Mouse (Mus musculus): ENCODE results near the gene Mgarp.
A peak's percentile ranks its signal among the peaks of the same experiment; 100 is the strongest.
"Not testable (repeated sequence)": the region's sequence is repeated elsewhere in the genome, so short reads cannot be mapped to it uniquely, and the experiment has no call there.

The Mgarp gene

GRCm38 (mm10) chr3:51366926-51367325 lies 29.6 kb downstream of the Mgarp start:
- DNase-seq (ENCODE audit: low spot score in 2 of 2), result no peak

DNA sequence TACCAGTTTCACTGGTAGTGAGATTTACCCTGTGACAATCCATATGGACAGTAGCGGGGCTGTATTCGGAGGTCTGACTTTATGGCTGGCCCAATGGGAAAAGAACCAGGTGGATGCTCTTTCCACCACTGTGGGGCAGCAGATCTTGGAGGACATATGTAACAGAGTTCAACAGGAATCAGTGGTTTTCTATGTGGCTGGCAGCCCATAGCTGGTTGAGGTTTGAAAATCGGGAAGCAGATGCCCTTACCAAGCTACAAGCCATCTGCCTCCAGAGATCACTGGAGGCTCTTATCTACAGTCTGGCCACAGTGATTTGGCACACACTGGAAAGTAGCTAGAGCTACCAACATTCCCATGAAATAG lies 31.0 kb downstream of the Mgarp start:
- no peak for DNase-seq (ENCODE audit: low spot score in 2 of 2)

- peak; percentile 74 to 90 for DNase-seq (ENCODE audit: low spot score in 2 of 2)
Observed at GRCm38 (mm10) chr3:51364703-51365516, 31.6 kb downstream of the Mgarp start.

DNA sequence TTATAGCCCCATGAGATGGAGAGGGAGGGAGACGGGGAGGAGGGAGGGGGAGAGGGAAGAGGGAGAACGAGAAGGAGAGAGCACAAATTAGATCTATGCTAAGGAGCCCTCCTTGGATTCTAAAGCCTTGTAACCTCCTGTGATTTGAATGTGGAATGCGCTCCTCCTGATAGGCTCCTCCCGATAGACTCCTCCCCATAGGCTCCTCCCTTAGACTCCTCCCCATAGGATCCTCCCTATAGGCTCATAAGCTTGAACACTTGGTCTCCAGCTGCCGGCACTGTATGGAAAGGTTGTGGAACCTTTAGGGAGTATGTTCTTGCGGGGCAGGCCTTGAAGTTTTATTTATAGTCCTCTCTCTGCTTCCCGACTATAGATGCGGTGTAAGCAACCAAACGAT lies 35.5 kb downstream of the Mgarp start:
- no peak for DNase-seq (ENCODE audit: low spot score in 2 of 2)

GRCm38 (mm10) chr3:51359558-51360307 lies 36.8 kb downstream of the Mgarp start:
- DNase-seq (ENCODE audit: low spot score in 2 of 2), result no peak

DNA sequence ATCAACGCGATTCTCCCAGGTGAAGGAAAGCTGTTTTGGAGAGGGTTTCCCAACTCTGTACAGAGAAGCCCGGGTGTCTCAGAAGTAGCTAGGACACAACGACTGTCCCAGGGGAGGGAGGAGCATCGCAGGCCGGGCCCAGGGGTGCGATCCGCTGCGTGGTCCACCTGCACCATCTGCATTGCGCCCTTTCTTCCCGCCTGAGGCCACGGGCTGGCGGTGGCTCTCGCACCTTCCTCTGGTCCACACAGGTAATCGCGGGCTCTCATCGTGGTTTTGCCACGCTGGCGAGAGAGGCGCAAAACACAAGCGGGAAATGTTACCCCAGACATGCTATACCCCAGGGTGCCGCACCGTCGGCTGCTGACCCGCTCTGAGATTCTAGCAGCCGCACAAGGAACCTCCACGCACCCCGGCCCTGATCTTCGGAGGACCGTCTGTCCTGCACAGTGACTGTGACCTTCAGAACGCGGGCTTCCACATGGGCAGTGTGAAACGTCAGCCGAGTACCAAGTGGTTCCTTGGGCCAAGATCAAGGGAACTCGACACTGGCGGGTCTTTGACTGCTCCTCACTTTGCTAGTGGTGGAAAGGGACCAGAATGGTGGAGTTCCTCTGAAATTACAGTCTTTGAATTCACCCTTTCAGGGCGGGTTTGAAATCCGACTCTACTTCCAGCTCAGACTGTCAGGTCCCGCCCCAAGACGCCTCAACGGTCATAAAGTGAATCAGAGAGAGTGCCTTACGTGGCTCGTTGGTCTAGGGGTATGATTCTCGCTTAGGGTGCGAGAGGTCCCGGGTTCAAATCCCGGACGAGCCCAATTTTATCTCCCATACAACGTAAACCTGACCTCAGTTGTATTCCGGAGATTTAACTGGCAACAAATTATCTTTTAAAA lies 37.6 kb downstream of the Mgarp start:
- DNase-seq (ENCODE audit: low spot score in 2 of 2), result peak; percentile 67 to 68

- peak; percentile 68 to 75 for DNase-seq (ENCODE audit: low spot score in 2 of 2)
Observed at GRCm38 (mm10) chr3:51358181-51358580, 38.4 kb downstream of the Mgarp start.

GRCm38 (mm10) chr3:51357624-51358023 lies 38.9 kb downstream of the Mgarp start:
- DNase-seq (ENCODE audit: low spot score in 2 of 2), result no peak

GRCm38 (mm10) chr3:51357078-51357477 lies 39.5 kb downstream of the Mgarp start:
- DNase-seq (ENCODE audit: low spot score in 2 of 2), result no peak

DNA sequence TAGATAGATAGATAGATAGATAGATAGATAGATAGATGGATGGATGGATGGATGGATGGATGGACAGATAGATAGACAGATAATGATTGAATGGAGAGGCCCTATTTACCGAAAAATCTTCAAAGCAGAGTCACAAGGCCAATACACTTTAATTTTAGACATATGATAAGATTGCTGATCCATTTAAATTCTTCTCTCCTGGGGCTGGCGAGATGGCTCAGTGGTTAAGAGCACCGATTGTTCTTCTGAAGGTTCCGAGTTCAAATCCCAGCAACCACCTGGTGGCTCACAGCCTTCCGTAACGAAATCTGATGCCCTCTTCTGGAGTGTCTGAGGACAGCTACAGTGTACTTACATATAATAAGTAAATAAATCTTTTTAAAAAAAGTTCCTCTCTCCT lies 41.6 kb downstream of the Mgarp start:
- not testable (repeated sequence) for DNase-seq (ENCODE audit: low spot score in 2 of 2)

DNA sequence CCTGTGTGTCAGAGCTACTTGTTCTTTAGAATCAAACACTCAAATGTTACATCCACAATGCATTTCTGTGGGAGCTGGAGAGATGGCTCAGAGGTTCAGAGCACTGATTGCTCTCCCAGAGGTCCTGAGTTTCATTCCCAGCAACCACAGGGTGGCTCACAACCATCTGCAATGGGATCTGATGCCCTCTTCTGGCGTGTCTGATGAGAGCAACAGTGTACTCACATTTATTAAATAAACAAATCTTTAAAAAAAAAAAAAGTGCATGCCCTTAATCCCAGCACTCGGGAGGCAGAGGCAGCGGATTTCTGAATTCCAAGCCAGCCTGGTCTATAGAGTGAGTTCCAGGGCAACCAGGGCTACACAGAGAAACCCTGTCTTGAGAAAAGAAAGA lies 42.5 kb downstream of the Mgarp start:
- no peak for DNase-seq (ENCODE audit: low spot score in 2 of 2)

GRCm38 (mm10) chr3:51353325-51354033 lies 43.1 kb downstream of the Mgarp start:
- peak in 1 of 2 experiments; percentile 31 for DNase-seq (ENCODE audit: low spot score in 2 of 2)

- no peak for DNase-seq (ENCODE audit: low spot score in 2 of 2)
Observed at GRCm38 (mm10) chr3:51350806-51351205, 45.7 kb downstream of the Mgarp start.

GRCm38 (mm10) chr3:51348646-51349238 lies 47.8 kb downstream of the Mgarp start:
- no peak for DNase-seq (ENCODE audit: low spot score in 2 of 2)

GRCm38 (mm10) chr3:51345017-51345416 lies 51.5 kb downstream of the Mgarp start:
- DNase-seq (ENCODE audit: low spot score in 2 of 2), result not testable (repeated sequence)

- DNase-seq (ENCODE audit: low spot score in 2 of 2), result not testable (repeated sequence)
Observed at GRCm38 (mm10) chr3:51344182-51344581, 52.4 kb downstream of the Mgarp start.

DNA sequence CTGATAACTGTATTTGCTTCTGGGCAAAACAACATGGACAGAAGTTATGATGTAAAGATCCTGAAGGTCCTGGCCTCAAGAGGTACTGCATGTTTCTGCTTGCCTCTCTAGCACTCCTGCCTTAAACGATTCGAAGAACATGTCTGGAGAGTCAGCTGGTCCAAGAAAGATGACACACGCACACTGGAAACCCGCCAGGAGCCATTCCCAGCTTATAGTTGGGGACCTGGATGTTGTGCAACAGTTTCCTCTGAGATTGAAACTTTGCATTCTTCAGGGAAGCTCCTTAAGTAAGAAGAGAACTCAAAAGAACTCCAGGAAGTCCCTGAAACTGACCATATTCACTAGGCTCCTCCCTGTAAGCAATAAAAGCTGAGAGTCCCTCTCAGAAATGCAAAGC lies 53.3 kb downstream of the Mgarp start:
- no peak for DNase-seq (ENCODE audit: low spot score in 2 of 2)

DNA sequence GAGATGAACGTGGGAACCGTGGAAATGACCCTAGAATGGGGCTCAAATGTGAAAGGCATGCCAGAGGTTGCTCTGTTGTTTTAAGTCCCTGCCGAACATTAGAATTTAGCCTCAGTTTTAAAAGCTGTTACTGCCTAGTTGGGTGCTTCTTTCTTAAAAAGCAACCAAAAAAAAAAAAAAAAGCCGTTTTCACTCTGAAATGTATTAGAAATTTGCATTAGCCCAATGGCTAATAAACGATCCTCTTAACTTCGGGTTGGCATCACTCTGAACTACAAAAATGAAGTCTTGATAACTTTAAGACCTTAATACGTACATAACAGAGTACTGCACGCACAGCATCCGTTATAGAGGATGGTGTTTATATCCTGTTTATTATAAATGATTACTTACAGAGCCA lies 54.4 kb downstream of the Mgarp start:
- DNase-seq (ENCODE audit: low spot score in 2 of 2), result no peak

DNA sequence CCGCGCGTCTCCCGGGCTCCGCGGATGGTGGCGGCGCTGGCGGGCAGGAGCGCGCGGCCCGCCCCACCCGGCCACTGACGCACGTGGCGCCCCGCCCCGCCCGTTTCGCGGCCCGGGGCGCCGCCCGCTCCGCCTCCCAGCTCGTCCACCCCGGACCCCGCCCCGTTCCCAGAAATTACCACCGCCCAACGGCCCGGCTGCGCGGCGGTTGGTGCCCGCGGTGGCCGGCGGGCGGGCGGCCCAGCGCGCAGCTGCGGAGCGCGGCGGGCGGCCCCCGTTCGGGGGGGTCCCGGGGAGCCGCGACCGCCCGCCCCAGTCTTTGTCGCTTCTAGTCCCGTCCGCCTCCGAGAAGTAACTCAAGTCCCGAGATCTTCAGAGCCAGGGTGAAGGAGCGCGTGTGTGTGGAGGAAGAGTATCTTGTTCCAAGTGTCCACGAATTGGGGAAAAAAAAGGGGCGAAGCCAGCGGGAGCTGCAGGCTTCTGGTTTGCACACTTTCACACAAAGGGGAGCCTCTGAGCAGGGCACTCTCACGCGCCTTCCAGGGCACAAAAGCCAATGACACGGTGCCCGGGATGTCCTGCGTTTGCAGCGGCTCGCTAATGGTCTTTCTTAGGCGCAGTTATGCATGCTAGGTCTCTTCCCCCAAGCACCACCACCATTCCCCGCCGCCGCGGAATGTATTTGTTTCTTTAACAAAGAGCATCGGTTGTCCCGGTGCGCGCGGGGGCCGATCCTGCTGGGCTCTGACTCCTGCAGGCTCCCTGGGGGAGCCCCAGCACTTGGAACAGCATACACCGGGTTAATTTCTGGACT lies 55.1 kb downstream of the Mgarp start:
- DNase-seq (ENCODE audit: low spot score in 2 of 2), result peak; percentile 61 to 66
